In genomic region chr6:119180188-119180587, GRCm38 (mm10) we compare ENCODE assay signal across 20 mouse cellular contexts. TPM values are rescaled to one million over a fixed set of nuclear protein-coding genes. Genes with fewer than 3 reads are reported as not detected.
DNase-seq lines count a peak whose midpoint lies in the region; ATAC-seq lines count a peak whose summit lies in the region.
"Had no signal": no experiment of that assay in that cellular context is flagged by ENCODE, and none has a peak within 500 bp of the region (broad histone marks: within the 10 kb centered on the region; RNA-seq: fewer than 3 reads in every experiment).

No protein-coding gene starts in this region.

- intact Hi-C loops in heart, postnatal 14 days (cut with DNase I) = no loop called here

- H3K9ac ChIP-seq in heart, embryonic 15.5 days = no peak overlapping the region
- no peak overlapping the region for H3K9ac ChIP-seq in heart, embryonic 16.5 days (ENCODE audit: low read length)
- H3K9ac ChIP-seq in kidney, embryonic 15.5 days = no peak overlapping the region
- H3K9ac ChIP-seq: forebrain, embryonic 13.5 days; forebrain, postnatal 0 days; hindbrain, embryonic 14.5 days had no signal

- H3K27me3 ChIP-seq in heart, embryonic 10.5 days (ENCODE audit: insufficient read depth, poor library complexity, severe bottlenecking) = no peaks in the 10 kb centered on the region
- no peaks in the 10 kb centered on the region for H3K27me3 ChIP-seq in heart, embryonic 15.5 days
- no peaks in the 10 kb centered on the region for H3K27me3 ChIP-seq in heart, embryonic 16.5 days (ENCODE audit: control insufficient read depth, insufficient read depth, low read length)
- H3K27me3 ChIP-seq in kidney, embryonic 15.5 days = no peaks in the 10 kb centered on the region
- H3K27me3 ChIP-seq: forebrain, embryonic 13.5 days had no signal

- H3K4me3 ChIP-seq in heart, embryonic 10.5 days = no peak overlapping the region
- no peak overlapping the region for H3K4me3 ChIP-seq in heart, embryonic 15.5 days
- H3K4me3 ChIP-seq in heart, embryonic 16.5 days (ENCODE audit: low read length) = no peak overlapping the region
- no peak overlapping the region for H3K4me3 ChIP-seq in kidney, embryonic 15.5 days (replicated peaks)
- H3K4me3 ChIP-seq: embryonic facial prominence, embryonic 10.5 days; forebrain, embryonic 13.5 days; hindbrain, embryonic 10.5 days had no signal

- ATAC-seq in heart, embryonic 15.5 days (replicated peaks; ENCODE audit: insufficient number of reproducible peaks, insufficient read depth, low FRiP score, low read depth) = no peak
- ATAC-seq in heart, embryonic 16.5 days (replicated peaks; ENCODE audit: extremely low read depth, insufficient read depth, low FRiP score) = peak; percentile 34
- no peak for ATAC-seq in kidney, embryonic 15.5 days (replicated peaks; ENCODE audit: low FRiP score)
- ATAC-seq: forebrain, embryonic 13.5 days; forebrain, postnatal 0 days; intestine, embryonic 16.5 days had no signal

- H3K27ac ChIP-seq in heart, embryonic 10.5 days = 0 out of 2 replicates have a peak overlapping the region, but pooled peaks have one; percentile 29
- peak overlapping the region; percentile 80 for H3K27ac ChIP-seq in heart, embryonic 15.5 days
- H3K27ac ChIP-seq in heart, embryonic 16.5 days (ENCODE audit: low read length) = peak overlapping the region; percentile 63
- H3K27ac ChIP-seq in kidney, embryonic 15.5 days = no peak overlapping the region
- H3K27ac ChIP-seq: embryonic facial prominence, embryonic 10.5 days; forebrain, embryonic 13.5 days; hindbrain, embryonic 10.5 days; hindbrain, embryonic 14.5 days; kidney, postnatal 0 days had no signal

- 45% methylated on average over 2 of the region's 2 CpGs for WGBS in heart, embryonic 10.5 days
- 47% methylated on average over 2 of the region's 2 CpGs for WGBS in heart, embryonic 15.5 days
- WGBS in heart, embryonic 16.5 days = 40% methylated on average over 2 of the region's 2 CpGs
- 92% methylated on average over 2 of the region's 2 CpGs for WGBS in kidney, embryonic 15.5 days

- H3K36me3 ChIP-seq in heart, embryonic 10.5 days = peaks cover 9% of the 10 kb centered on the region
- H3K36me3 ChIP-seq in heart, embryonic 15.5 days = 0 out of 2 replicates have a peak, but pooled peaks cover 7% of the 10 kb centered on the region
- H3K36me3 ChIP-seq in heart, embryonic 16.5 days (ENCODE audit: control insufficient read depth, insufficient read depth) = no peaks in the 10 kb centered on the region
- H3K36me3 ChIP-seq in kidney, embryonic 15.5 days = peaks cover 19% of the 10 kb centered on the region

- no peaks in the 10 kb centered on the region for H3K9me3 ChIP-seq in heart, embryonic 10.5 days
- H3K9me3 ChIP-seq in heart, embryonic 15.5 days (replicated peaks) = no peaks in the 10 kb centered on the region
- no peaks in the 10 kb centered on the region for H3K9me3 ChIP-seq in heart, embryonic 16.5 days (replicated peaks; ENCODE audit: control insufficient read depth, low read length)
- no peaks in the 10 kb centered on the region for H3K9me3 ChIP-seq in kidney, embryonic 15.5 days (replicated peaks)
- H3K9me3 ChIP-seq: embryonic facial prominence, embryonic 10.5 days; forebrain, embryonic 13.5 days; hindbrain, embryonic 10.5 days had no signal

- DNase-seq in adrenal gland, postnatal 14 days = peak; percentile 30
- DNase-seq in adrenal gland, postnatal 25 days = no peak
- DNase-seq in heart, embryonic 10.5 days (ENCODE audit: low spot score) = no peak
- DNase-seq in heart, postnatal 14 days = no peak
- DNase-seq: cerebellum, adult 18-20 months; cerebellum, postnatal 10 days; forebrain, postnatal 0 days; gastrocnemius, postnatal 25 days; kidney, adult 8-10 months; kidney, postnatal 36 days had no signal

- H3K4me1 ChIP-seq in heart, embryonic 10.5 days = peaks cover 83% of the 10 kb centered on the region
- peaks cover 80% of the 10 kb centered on the region for H3K4me1 ChIP-seq in heart, embryonic 15.5 days (replicated peaks)
- peaks cover 69% of the 10 kb centered on the region for H3K4me1 ChIP-seq in heart, embryonic 16.5 days (ENCODE audit: control insufficient read depth, insufficient read depth, low read length)
- H3K4me1 ChIP-seq in kidney, embryonic 15.5 days = peaks cover 11% of the 10 kb centered on the region

- 0 out of 2 replicates have a peak overlapping the region, but pooled peaks have one; percentile 3 for H3K4me2 ChIP-seq in heart, embryonic 15.5 days
- H3K4me2 ChIP-seq in heart, embryonic 16.5 days (ENCODE audit: low read depth, low read length) = no peak overlapping the region
- no peak overlapping the region for H3K4me2 ChIP-seq in kidney, embryonic 15.5 days
- H3K4me2 ChIP-seq: forebrain, embryonic 13.5 days; hindbrain, embryonic 14.5 days had no signal

RNA-seq across cellular contexts. Expression of gene Dcp1b, which starts 5.1 kb away (rescaled TPM):
- total RNA-seq in adrenal gland, postnatal 14 days (2021) = 10.2 and 14.0 TPM in 2 replicates
- total RNA-seq in adrenal gland, postnatal 25 days (2021) = 16.1 and 18.0 TPM in 2 replicates
- 8.1 and 10.4 TPM in 2 replicates for polyA plus RNA-seq in heart, embryonic 10.5 days (2016; fragmentation: Nextera tagmentation; extraction: Ambion mirVana)
- 1 to 10 TPM; 4.0 to 4.4 TPM for total RNA-seq in heart, postnatal 14 days (2021)
- 7.6 and 7.8 TPM in 2 replicates for polyA plus RNA-seq in heart, embryonic 15.5 days (2015; fragmentation: Nextera tagmentation; extraction: Ambion mirVana)
- 8.7 and 9.0 TPM in 2 replicates for polyA plus RNA-seq in heart, embryonic 16.5 days (2015; fragmentation: Nextera tagmentation; extraction: Ambion mirVana)
- 7.3 and 8.3 TPM in 2 replicates for polyA plus RNA-seq in kidney, embryonic 15.5 days (2015; fragmentation: Nextera tagmentation; extraction: Ambion mirVana)

RNA-seq across cellular contexts. Expression of gene Cacna1c, which starts 16.0 kb away (rescaled TPM):
- total RNA-seq in adrenal gland, postnatal 14 days (2021) = 58.2 and 66.2 TPM in 2 replicates
- total RNA-seq in adrenal gland, postnatal 25 days (2021) = 104 and 106 TPM in 2 replicates
- polyA plus RNA-seq in heart, embryonic 10.5 days (2016; fragmentation: Nextera tagmentation; extraction: Ambion mirVana) = 31.3 and 57.0 TPM in 2 replicates
- total RNA-seq in heart, postnatal 14 days (2021) = 100 to 1,000 TPM; 195 to 220 TPM
- 51.7 and 65.3 TPM in 2 replicates for polyA plus RNA-seq in heart, embryonic 15.5 days (2015; fragmentation: Nextera tagmentation; extraction: Ambion mirVana)
- polyA plus RNA-seq in heart, embryonic 16.5 days (2015; fragmentation: Nextera tagmentation; extraction: Ambion mirVana) = 66.2 and 72.2 TPM in 2 replicates
- 2.1 and 2.7 TPM in 2 replicates for polyA plus RNA-seq in kidney, embryonic 15.5 days (2015; fragmentation: Nextera tagmentation; extraction: Ambion mirVana)
- total RNA-seq: granulocyte monocyte progenitor cell, adult 5-6 weeks had no signal

RNA-seq across cellular contexts. Expression of gene Cacna2d4, which starts 56.1 kb away (rescaled TPM):
- 0.94 TPM in 1 of 2 replicates, not detected in the other for total RNA-seq in adrenal gland, postnatal 14 days (2021)
- total RNA-seq in adrenal gland, postnatal 25 days (2021) = not detected in 2 replicates
- polyA plus RNA-seq in heart, embryonic 10.5 days (2016; fragmentation: Nextera tagmentation; extraction: Ambion mirVana) = not detected in 2 replicates
- total RNA-seq in heart, postnatal 14 days (2021) = under 1 TPM in 1 of 2 experiments, not detected in 1; 0.12 TPM
- polyA plus RNA-seq in heart, embryonic 15.5 days (2015; fragmentation: Nextera tagmentation; extraction: Ambion mirVana) = 0.32 TPM in 1 of 2 replicates, not detected in the other
- 0.36 and 0.45 TPM in 2 replicates for polyA plus RNA-seq in heart, embryonic 16.5 days (2015; fragmentation: Nextera tagmentation; extraction: Ambion mirVana)
- 0.08 and 0.17 TPM in 2 replicates for polyA plus RNA-seq in kidney, embryonic 15.5 days (2015; fragmentation: Nextera tagmentation; extraction: Ambion mirVana)
- polyA plus RNA-seq: embryonic facial prominence, embryonic 10.5 days; kidney, postnatal 0 days had no signal
